ENCODE assay signal across 20 mouse cellular contexts in the genomic region with DNA sequence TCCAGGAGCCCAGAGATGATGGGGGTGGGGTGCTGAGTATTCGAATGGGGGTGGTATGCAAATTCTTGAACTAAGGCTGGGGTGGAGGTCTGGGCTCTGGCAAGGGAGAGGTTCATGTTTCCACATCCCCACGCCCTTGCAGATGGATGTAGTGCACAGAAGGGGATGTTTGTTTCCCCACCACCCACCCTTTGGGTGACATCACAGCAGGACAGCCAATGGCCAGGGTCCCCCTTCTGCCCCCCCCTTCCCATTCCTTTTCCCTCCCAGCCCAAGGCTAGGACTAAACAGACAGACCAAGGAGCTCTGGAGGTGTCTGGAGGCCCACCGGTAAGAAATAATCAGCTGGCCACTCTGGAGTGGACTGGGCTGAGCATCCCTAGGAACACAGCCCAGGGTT. TPM values are rescaled to one million over a fixed set of nuclear protein-coding genes. Genes with fewer than 3 reads are reported as not detected.
DNase-seq lines count a peak whose midpoint lies in the region; ATAC-seq and TF ChIP-seq lines count a peak whose summit lies in the region.
"Had no signal": no experiment of that assay in that cellular context is flagged by ENCODE, and none has a peak within 500 bp of the region (broad histone marks: within the 10 kb centered on the region; RNA-seq: fewer than 3 reads in every experiment).

A gene (plus strand): TSS at position 289 of the 400 bp plus-strand sequence.

- 0 out of 2 replicates have a peak within 1 kb of the TSS, but pooled peaks have one; percentile 35 for H3K27ac ChIP-seq in gastrocnemius, adult 2 months
- no peak within 1 kb of the TSS for H3K27ac ChIP-seq in limb, embryonic 12.5 days
- H3K27ac ChIP-seq in limb, embryonic 10.5 days, result no peak within 1 kb of the TSS; the same call in 1 of the 2 replicates
- H3K27ac ChIP-seq in embryonic facial prominence, embryonic 14.5 days (replicated peaks; ENCODE audit: low read depth, low read length), result no peak within 1 kb of the TSS
- no peak within 1 kb of the TSS for H3K27ac ChIP-seq in liver, embryonic 11.5 days (ENCODE audit: low read depth, low read length)
- H3K27ac ChIP-seq: embryonic facial prominence, embryonic 13.5 days; neural tube, embryonic 13.5 days had no signal

- peak; percentile 59; the same call in 1 of the 2 replicates for ATAC-seq in limb, embryonic 12.5 days (ENCODE audit: insufficient number of reproducible peaks, insufficient read depth, low FRiP score, low TSS enrichment, low read depth)
- peak; percentile 61; the same call in 1 of the 2 replicates for ATAC-seq in embryonic facial prominence, embryonic 14.5 days (ENCODE audit: low read depth)
- ATAC-seq in liver, embryonic 11.5 days (replicated peaks; ENCODE audit: low FRiP score), result no peak
- ATAC-seq: CD4-positive, CD25-positive, alpha-beta regulatory T cell, adult 4 months; forebrain, embryonic 16.5 days; liver, postnatal 0 days had no signal

- no peak within 1 kb of the TSS for H3K4me2 ChIP-seq in limb, embryonic 12.5 days
- no peak within 1 kb of the TSS for H3K4me2 ChIP-seq in embryonic facial prominence, embryonic 14.5 days (ENCODE audit: low read depth, low read length)
- no peak within 1 kb of the TSS for H3K4me2 ChIP-seq in liver, embryonic 11.5 days
- H3K4me2 ChIP-seq: embryonic facial prominence, embryonic 13.5 days; neural tube, embryonic 13.5 days had no signal

- no peak for DNase-seq in gastrocnemius, adult 2 months
- no peak for DNase-seq in gastrocnemius, adult 18-20 months (ENCODE audit: low spot score)
- DNase-seq in limb, embryonic 10.5 days (ENCODE audit: low spot score), result no peak
- DNase-seq in embryonic facial prominence, embryonic 14.5 days (ENCODE audit: low spot score), result peak; percentile 20
- DNase-seq in lung, postnatal 10 days, result peak; percentile 63
- DNase-seq in liver, embryonic 11.5 days (ENCODE audit: low spot score), result no peak
- no peak for DNase-seq in right cerebral cortex, postnatal 25 days
- DNase-seq: cerebellum, adult 9-11 months; kidney, adult 18-20 months; liver; liver, postnatal 0 days; midbrain, embryonic 14.5 days; spleen, adult 18-20 months; thymus, adult 2 months had no signal

- WGBS in limb, embryonic 12.5 days, result 23% methylated on average over 3 of the region's 3 CpGs
- 49% methylated on average over 3 of the region's 3 CpGs for WGBS in limb, embryonic 10.5 days
- WGBS in embryonic facial prominence, embryonic 14.5 days, result 20% methylated on average over 3 of the region's 3 CpGs
- WGBS in liver, embryonic 11.5 days, result 53% methylated on average over 3 of the region's 3 CpGs

- H3K9me3 ChIP-seq in limb, embryonic 12.5 days, result no peaks in the 10 kb centered on the region
- H3K9me3 ChIP-seq in limb, embryonic 10.5 days (replicated peaks), result no peaks in the 10 kb centered on the region
- H3K9me3 ChIP-seq in embryonic facial prominence, embryonic 14.5 days (ENCODE audit: control insufficient read depth, low read length), result no peaks in the 10 kb centered on the region
- H3K9me3 ChIP-seq in liver, embryonic 11.5 days (ENCODE audit: control insufficient read depth, low read length), result no peaks in the 10 kb centered on the region
- H3K9me3 ChIP-seq: embryonic facial prominence, embryonic 13.5 days; megakaryocyte, embryonic 14.5 days; neural tube, embryonic 13.5 days had no signal

- H3K4me1 ChIP-seq in limb, embryonic 12.5 days (replicated peaks), result peaks cover 10% of the 10 kb centered on the region; the same call in 1 of the 2 replicates
- H3K4me1 ChIP-seq in limb, embryonic 10.5 days, result 0 out of 2 replicates have a peak, but pooled peaks cover 9% of the 10 kb centered on the region
- H3K4me1 ChIP-seq in embryonic facial prominence, embryonic 14.5 days (ENCODE audit: control insufficient read depth, insufficient read depth, low read length), result no peaks in the 10 kb centered on the region
- H3K4me1 ChIP-seq in liver, embryonic 11.5 days (replicated peaks; ENCODE audit: control insufficient read depth, insufficient read depth, low read length), result peaks cover 6% of the 10 kb centered on the region
- H3K4me1 ChIP-seq: neural tube, embryonic 13.5 days had no signal

- intact Hi-C loops in gastrocnemius, adult 2 months (cut with DNase I), result no loop called here

- H3K36me3 ChIP-seq in limb, embryonic 12.5 days, result no peaks in the 10 kb centered on the region
- H3K36me3 ChIP-seq in limb, embryonic 10.5 days, result no peaks in the 10 kb centered on the region
- H3K36me3 ChIP-seq in embryonic facial prominence, embryonic 14.5 days (ENCODE audit: control insufficient read depth, insufficient read depth, low read length), result no peaks in the 10 kb centered on the region
- no peaks in the 10 kb centered on the region for H3K36me3 ChIP-seq in liver, embryonic 11.5 days (ENCODE audit: control insufficient read depth, insufficient read depth, low read length)
- H3K36me3 ChIP-seq: embryonic facial prominence, embryonic 13.5 days; neural tube, embryonic 13.5 days had no signal

- no peak within 1 kb of the TSS for H3K9ac ChIP-seq in limb, embryonic 12.5 days (replicated peaks)
- no peak within 1 kb of the TSS for H3K9ac ChIP-seq in embryonic facial prominence, embryonic 14.5 days (ENCODE audit: low read depth, low read length)
- no peak within 1 kb of the TSS for H3K9ac ChIP-seq in liver, embryonic 11.5 days (ENCODE audit: low read depth, low read length)
- H3K9ac ChIP-seq: embryonic facial prominence, embryonic 13.5 days; liver, postnatal 0 days; neural tube, embryonic 13.5 days had no signal

- no peaks in the 10 kb centered on the region for H3K27me3 ChIP-seq in limb, embryonic 12.5 days
- H3K27me3 ChIP-seq in limb, embryonic 10.5 days (ENCODE audit: low read depth, poor library complexity, severe bottlenecking), result no peaks in the 10 kb centered on the region
- no peaks in the 10 kb centered on the region for H3K27me3 ChIP-seq in embryonic facial prominence, embryonic 14.5 days (replicated peaks; ENCODE audit: control insufficient read depth, insufficient read depth, low read length)
- no peaks in the 10 kb centered on the region for H3K27me3 ChIP-seq in liver, embryonic 11.5 days (replicated peaks; ENCODE audit: control insufficient read depth, insufficient read depth, low read length)
- H3K27me3 ChIP-seq: embryonic facial prominence, embryonic 13.5 days; megakaryocyte, embryonic 14.5 days; neural tube, embryonic 13.5 days had no signal

- no peak for TF ChIP-seq CTCF in gastrocnemius, adult 2 months (IDR thresholded peaks at IDR 0.05)

- H3K4me3 ChIP-seq in gastrocnemius, adult 2 months, result peak within 1 kb of the TSS; percentile 26
- H3K4me3 ChIP-seq in limb, embryonic 12.5 days (replicated peaks), result no peak within 1 kb of the TSS
- H3K4me3 ChIP-seq in limb, embryonic 10.5 days, result no peak within 1 kb of the TSS
- H3K4me3 ChIP-seq in embryonic facial prominence, embryonic 14.5 days (ENCODE audit: low read depth, low read length), result no peak within 1 kb of the TSS
- no peak within 1 kb of the TSS for H3K4me3 ChIP-seq in liver, embryonic 11.5 days (ENCODE audit: low read depth, low read length)
- H3K4me3 ChIP-seq: embryonic facial prominence, embryonic 13.5 days; megakaryocyte, embryonic 14.5 days; neural tube, embryonic 13.5 days had no signal

RNA-seq across cellular contexts. Expression of the gene that starts here (rescaled TPM):
- 1 to 10 TPM; 3.1 to 4.1 TPM for total RNA-seq in gastrocnemius, adult 2 months (2021)
- total RNA-seq in gastrocnemius, adult 18-20 months (2021), result 1 to 10 TPM; 5.2 to 6.6 TPM
- 5.6 and 6.1 TPM in 2 replicates for polyA plus RNA-seq in limb, embryonic 12.5 days (2016; fragmentation: Nextera tagmentation; extraction: Ambion mirVana)
- polyA plus RNA-seq in limb, embryonic 10.5 days (2016; fragmentation: Nextera tagmentation; extraction: Ambion mirVana), result 3.5 and 4.3 TPM in 2 replicates
- polyA plus RNA-seq in embryonic facial prominence, embryonic 14.5 days (2014; fragmentation: Nextera tagmentation; extraction: Ambion mirVana), result 2.5 and 2.9 TPM in 2 replicates
- 0.80 and 0.84 TPM in 2 replicates for polyA plus RNA-seq in liver, embryonic 11.5 days (2014; fragmentation: Nextera tagmentation; extraction: Ambion mirVana)

Comparison
In these comparisons a context has a peak if more than half of its experiments do, and no peak if none do; other contexts are left out.
1. DNase-seq: peak in embryonic facial prominence, embryonic 14.5 days (single experiment) and lung, postnatal 10 days (single experiment); none in gastrocnemius, adult 2 months (single experiment), gastrocnemius, adult 18-20 months (single experiment), limb, embryonic 10.5 days (single experiment), liver, embryonic 11.5 days (single experiment) and right cerebral cortex, postnatal 25 days (single experiment).